Mouse (Mus musculus): ENCODE results near the gene Myo18a.

GRCm38 (mm10) chr11:77836751-77837150 lies 73.7 kb downstream of the Myo18a start:
- TF ChIP-seq CTCF (IDR thresholded peaks at IDR 0.05; ENCODE audit: control insufficient read depth, insufficient read depth, insufficient replicate concordance, low read depth, low read length) = no peak
- TF ChIP-seq POLR2A (IDR thresholded peaks at IDR 0.05; ENCODE audit: control insufficient read depth, low read depth, low read length) = no peak

All from testis, adult 2 months (tissue).